Mouse (Mus musculus) myocyte (in vitro differentiated cells): Measurements from ENCODE around the gene Syt7.

Experiments used
- CEBPB ChIP-seq: IDR thresholded peaks from 2 replicates; pipeline ENCODE4 v1.6.1; 2011; ENCODE audit warnings: mild to moderate bottlenecking, moderate library complexity; ENCODE audit not compliant: poor library complexity, insufficient read depth, severe bottlenecking
- E2F4 ChIP-seq: IDR thresholded peaks from one replicate; pipeline ENCODE4 v1.6.1; 2011; ENCODE audit warnings: mild to moderate bottlenecking, control low read depth, moderate library complexity; ENCODE audit not compliant: insufficient read depth
- MAX ChIP-seq: IDR thresholded peaks from one replicate; pipeline ENCODE4 v1.6.1; 2011; ENCODE audit warnings: low read depth, mild to moderate bottlenecking, control low read depth
- MYOG ChIP-seq, 3 experiments: IDR thresholded peaks; one replicate each; pipeline ENCODE4 v1.6.1; 2011; ENCODE audit warnings: control low read depth in 2 of 3, low read depth in 2 of 3, mild to moderate bottlenecking in 2 of 3; ENCODE audit not compliant: insufficient read length in 2 of 3, control insufficient read depth in 1 of 3, insufficient read depth in 1 of 3
- POLR2A ChIP-seq: IDR thresholded peaks from one replicate; pipeline ENCODE4 v1.6.1; 2011; ENCODE audit warnings: low read depth, mild to moderate bottlenecking, control low read depth, moderate library complexity; ENCODE audit not compliant: insufficient read length
- POLR2AphosphoS2 ChIP-seq: IDR thresholded peaks from one replicate; pipeline ENCODE4 v1.6.1; 2011; ENCODE audit warnings: low read depth, control low read depth; ENCODE audit not compliant: insufficient read length
- REST ChIP-seq: IDR thresholded peaks from one replicate; pipeline ENCODE4 v1.6.1; 2011; ENCODE audit warnings: mild to moderate bottlenecking, control low read depth, moderate library complexity; ENCODE audit not compliant: insufficient read depth, insufficient read length
- SRF ChIP-seq: IDR thresholded peaks from one replicate; pipeline ENCODE4 v1.6.1; 2011; ENCODE audit warnings: low read depth; ENCODE audit not compliant: control insufficient read depth, insufficient read length
- TCF12 ChIP-seq: IDR thresholded peaks from one replicate; pipeline ENCODE4 v1.6.1; 2011; ENCODE audit warnings: mild to moderate bottlenecking, control low read depth; ENCODE audit not compliant: poor library complexity, insufficient read depth, severe bottlenecking
- TCF3 ChIP-seq: IDR thresholded peaks from one replicate; pipeline ENCODE4 v1.6.1; 2011; ENCODE audit warnings: low read depth, control low read depth; ENCODE audit not compliant: insufficient read length
- USF1 ChIP-seq: IDR thresholded peaks from one replicate; pipeline ENCODE4 v1.6.1; 2011; ENCODE audit warnings: low read depth, mild to moderate bottlenecking, control low read depth, moderate library complexity

DNA sequence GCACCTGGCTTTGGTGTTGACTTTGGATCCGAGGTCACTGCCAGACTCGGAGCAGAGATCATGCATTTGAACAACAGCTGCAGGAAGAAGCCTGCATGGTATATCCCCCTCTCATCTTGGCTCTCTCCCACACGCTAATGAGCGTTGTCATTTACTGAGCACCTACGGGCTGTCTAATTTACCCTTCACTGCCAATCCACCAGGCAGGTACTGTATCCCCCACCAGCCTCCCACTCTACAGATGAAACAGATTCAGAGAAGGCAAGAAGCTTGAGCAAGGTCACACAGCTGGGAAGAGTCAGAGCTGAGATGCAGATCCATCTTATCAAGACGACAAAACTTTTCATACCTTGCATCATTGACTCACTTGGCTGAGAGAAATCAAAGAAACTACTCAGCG lies 72.7 kb downstream of the Syt7 start:
- TF ChIP-seq POLR2AphosphoS2 = no peak
- no peak for TF ChIP-seq POLR2A
- no peak for TF ChIP-seq E2F4
- TF ChIP-seq CEBPB = no peak
- no peak for TF ChIP-seq MAX
- no peak for TF ChIP-seq TCF12
- TF ChIP-seq MYOG (IDR thresholded peaks at IDR 0.05; ENCODE audit: control insufficient read depth in 1 of 3, insufficient read depth in 1 of 3, insufficient read length in 2 of 3, low read depth in 2 of 3) = no peak
- no peak for TF ChIP-seq SRF
- no peak for TF ChIP-seq USF1
- no peak for TF ChIP-seq REST
- no peak for TF ChIP-seq TCF3
